Mouse (Mus musculus) erythroid progenitor cell, adult 5-6 weeks (primary cell): ENCODE results near the gene Frat1. TPM values are rescaled to one million over a fixed set of nuclear protein-coding genes. Genes with fewer than 3 reads are reported as not detected.
A peak's percentile ranks its signal among the peaks of the same experiment; 100 is the strongest.

Experiments used
- ATAC-seq: replicated peaks from 2 replicates; pipeline ENCODE4 v1.8.0; 2016; ENCODE audit warnings: moderate number of reproducible peaks, mild to moderate bottlenecking, moderate TSS enrichment, inconsistent platforms; ENCODE audit not compliant: poor library complexity, low FRiP score, severe bottlenecking
- total RNA-seq, 2 experiments: library from RNA; stranded (forward) in 1 of 2; stranded (reverse) in 1 of 2; fragments of 150-400 nt in 1 of 2; fragments of 186-747, 209-891 nt in 1 of 2; gene quantifications; 2 replicates each; pipeline versions ENCODE4 v1.2.3 to v1.2.4; 2015 to 2017; ENCODE audit warnings: low replicate concordance in 2 of 2

The Frat1 gene
- total RNA-seq, 2 experiments from 2014 or later: 2.6 to 3.8 TPM

GRCm38 (mm10) chr19:41812525-41812924, 17.2 kb upstream of the Frat1 start:
- ATAC-seq: no peak

DNA sequence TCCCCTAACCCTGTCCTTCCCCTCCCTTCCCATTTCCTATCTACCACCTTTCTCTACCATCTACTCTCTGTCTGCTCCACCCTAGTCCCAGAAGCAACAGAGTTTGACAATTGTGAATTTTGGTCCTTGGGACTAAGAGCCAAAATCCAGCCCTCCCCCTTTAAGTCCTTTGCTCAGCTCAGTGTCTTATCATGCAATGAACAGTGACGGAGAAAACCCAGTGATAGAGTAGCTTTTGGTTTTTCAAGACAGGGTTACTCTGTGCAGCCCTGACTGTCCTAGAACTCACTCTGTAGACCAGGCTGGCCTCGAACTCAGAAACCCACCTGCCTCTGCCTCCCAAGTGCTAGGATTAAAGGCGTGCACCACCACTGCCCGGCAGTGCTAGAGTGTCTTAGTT, 16.4 kb upstream of the Frat1 start:
- ATAC-seq: no peak

DNA sequence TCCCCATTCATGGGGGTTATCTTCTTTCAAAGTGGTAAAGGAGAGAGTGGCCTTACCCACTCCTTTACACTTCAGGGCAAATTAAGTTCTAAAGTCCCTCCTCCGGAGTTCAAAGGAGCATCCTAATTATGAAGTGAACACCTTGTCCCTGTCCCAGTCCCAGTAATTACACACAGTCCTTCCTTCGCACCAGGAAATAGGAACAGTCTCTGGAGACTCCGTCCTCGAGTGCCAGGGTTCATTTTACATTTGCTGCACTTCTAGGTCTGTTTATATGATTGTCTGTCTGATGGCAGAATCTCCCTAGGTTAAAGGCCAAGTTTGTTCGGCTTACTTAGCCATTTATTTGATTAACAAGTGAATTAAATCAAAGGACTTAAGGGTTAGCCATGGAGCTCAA, 13.4 kb upstream of the Frat1 start:
- no peak for ATAC-seq

- ATAC-seq: no peak
Observed at GRCm38 (mm10) chr19:41816915-41817314, 12.9 kb upstream of the Frat1 start.

GRCm38 (mm10) chr19:41817325-41817724, 12.4 kb upstream of the Frat1 start:
- no peak for ATAC-seq

GRCm38 (mm10) chr19:41818749-41819148, 11.0 kb upstream of the Frat1 start:
- ATAC-seq: no peak

GRCm38 (mm10) chr19:41821436-41821835, 8.3 kb upstream of the Frat1 start:
- ATAC-seq: no peak

DNA sequence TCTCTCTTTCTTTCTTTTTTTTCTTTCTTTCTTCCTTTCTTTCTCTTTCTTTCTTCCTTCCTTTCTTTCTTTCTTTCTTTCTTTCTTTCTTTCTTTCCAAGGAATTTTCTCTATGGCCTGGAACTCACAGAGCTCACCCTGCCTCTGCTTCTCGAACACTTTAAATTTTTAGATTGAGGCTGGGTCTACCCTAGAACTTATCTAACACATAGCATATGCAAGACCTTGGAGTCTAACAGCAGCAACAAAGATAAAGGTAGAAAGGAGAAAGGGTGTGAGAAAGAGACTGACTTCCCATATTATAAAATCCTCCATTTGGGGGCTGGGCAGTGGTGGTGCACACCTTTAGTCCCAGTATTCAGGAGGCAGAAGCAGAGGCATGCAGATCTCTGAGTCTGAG, 7.2 kb upstream of the Frat1 start:
- ATAC-seq: no peak

DNA sequence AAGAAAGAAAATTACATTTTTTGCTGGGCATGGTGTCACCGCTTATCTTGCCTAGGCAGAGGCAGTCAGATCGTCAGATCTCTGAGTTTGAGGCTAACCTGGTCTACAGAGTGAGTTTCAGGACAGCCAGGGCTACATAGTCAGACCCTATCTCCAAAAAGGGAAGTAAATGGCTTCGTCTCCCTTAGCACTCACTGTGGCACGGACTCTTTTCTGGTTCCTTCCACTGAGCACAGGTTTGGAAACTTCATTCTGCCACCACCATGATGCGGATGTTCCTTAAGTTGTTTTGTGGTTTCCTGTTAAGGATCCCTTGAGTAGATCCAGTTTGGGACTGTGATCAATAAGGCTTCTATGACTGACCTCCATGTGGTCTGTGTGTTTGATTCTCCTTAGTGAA, 4.8 kb upstream of the Frat1 start:
- ATAC-seq: no peak

DNA sequence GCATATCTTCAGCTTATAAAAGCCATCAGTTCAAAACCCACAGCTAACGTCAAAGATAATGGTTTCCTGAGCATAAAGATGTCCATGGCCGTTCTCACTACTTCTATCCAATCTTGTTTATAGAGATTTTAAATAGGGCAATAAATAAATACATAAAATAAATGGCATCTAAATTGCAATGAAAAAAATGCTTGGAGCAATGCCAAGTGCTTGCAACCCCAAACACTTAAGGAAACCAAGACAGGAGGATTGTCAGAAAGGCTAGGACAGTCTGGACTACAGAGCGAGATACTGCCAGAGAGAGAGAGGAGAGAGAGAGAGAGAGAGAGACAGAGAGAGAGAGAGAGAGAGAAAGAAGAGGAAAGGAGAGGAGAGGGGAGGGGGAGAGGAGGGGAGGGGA, 3.2 kb upstream of the Frat1 start:
- no peak for ATAC-seq

- no peak for ATAC-seq
Observed at GRCm38 (mm10) chr19:41828941-41829340, 829 bp upstream of the Frat1 start.

GRCm38 (mm10) chr19:41830106-41831031, 599 bp downstream of the Frat1 start:
- peak; percentile 45; the same call in 1 of the 2 replicates for ATAC-seq

- no peak for ATAC-seq
Observed at GRCm38 (mm10) chr19:41831101-41831570, 1.4 kb downstream of the Frat1 start.

- ATAC-seq: no peak
Observed at GRCm38 (mm10) chr19:41831718-41832391, 2.1 kb downstream of the Frat1 start.

- no peak for ATAC-seq
Observed at GRCm38 (mm10) chr19:41832501-41833201, 2.9 kb downstream of the Frat1 start.

- ATAC-seq: no peak
Observed at GRCm38 (mm10) chr19:41835407-41835806, 5.6 kb downstream of the Frat1 start.

DNA sequence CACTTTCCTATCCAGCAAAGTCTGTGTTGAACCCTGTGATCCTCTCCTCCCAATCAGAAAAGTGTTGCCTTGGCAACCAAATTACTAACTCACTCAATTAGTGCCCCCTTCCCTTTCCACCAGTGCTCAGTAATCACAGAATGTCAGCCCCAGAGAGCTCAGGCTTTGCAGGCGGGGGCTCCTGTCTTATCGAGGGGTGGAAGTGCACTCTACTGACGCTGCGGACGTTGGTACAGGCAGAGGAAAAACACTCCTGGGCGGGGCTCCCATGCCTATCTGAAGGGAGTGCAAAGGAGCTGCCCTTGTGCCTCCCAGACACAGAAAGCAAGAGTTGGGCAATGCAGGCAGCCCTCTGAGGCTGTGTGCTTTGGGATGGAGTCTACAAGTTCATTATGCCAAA, 6.0 kb downstream of the Frat1 start:
- ATAC-seq: peak; percentile 88

DNA sequence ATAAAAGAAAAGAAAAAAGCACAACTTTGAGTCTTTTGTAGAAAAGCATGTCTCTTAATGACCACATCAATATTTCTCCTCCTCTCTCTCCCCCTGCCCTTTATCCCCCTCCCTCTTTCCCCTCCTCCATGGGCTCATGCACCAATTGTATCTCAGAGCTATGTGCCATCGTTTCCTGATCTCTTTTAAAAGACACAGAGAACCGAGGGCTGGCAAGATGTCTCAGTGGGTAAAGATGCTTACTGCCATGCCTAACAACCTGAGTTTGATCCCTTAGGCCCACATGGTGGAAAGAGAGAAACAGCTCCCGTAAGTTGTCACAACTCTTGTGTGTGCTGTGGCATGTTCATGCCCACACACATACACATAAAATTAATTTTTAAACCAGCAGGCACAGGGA, 6.9 kb downstream of the Frat1 start:
- ATAC-seq: no peak

GRCm38 (mm10) chr19:41837194-41837916, 7.6 kb downstream of the Frat1 start:
- ATAC-seq: peak; percentile 62

DNA sequence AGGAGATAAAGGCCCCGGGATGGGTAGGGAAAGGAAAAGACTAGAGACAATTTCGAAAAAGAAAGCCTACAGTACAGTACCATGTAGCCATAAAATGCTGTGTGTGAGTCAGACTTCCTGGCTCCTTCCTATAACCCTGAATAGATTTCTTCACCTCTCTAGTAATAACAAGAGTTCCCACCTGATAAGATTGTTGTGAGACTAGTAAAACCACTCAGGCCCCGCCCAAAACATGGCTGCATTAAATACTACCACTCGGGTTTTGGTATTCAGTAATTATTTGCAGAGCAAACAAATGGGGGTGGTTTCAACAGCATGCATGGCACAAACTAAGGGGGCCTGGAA, 8.1 kb downstream of the Frat1 start:
- ATAC-seq: peak; percentile 20; the same call in 1 of the 2 replicates
